Mouse (Mus musculus) intestine, postnatal 0 days (tissue): Measurements from ENCODE around the gene Arhgef28. TPM values are rescaled to one million over a fixed set of nuclear protein-coding genes. Genes with fewer than 3 reads are reported as not detected.

Source experiments
- ATAC-seq: fragments of 200-750 bp; cut with Nextera tagmentation; 2 replicates; pipeline ENCODE4 v1.8.0; 2017; ENCODE audit warnings: mild to moderate bottlenecking, moderate TSS enrichment, moderate library complexity
- H3K27ac ChIP-seq: fragments of 300-500 bp; sonication (generic); 2 replicates; pipeline ENCODE4 v1.5.1; 2014; ENCODE audit warnings: mild to moderate bottlenecking, low read depth, low read length, moderate library complexity
- H3K27me3 ChIP-seq: fragments of 300-500 bp; sonication (generic); replicated peaks from 2 replicates; pipeline ENCODE4 v1.6.1; 2014; ENCODE audit warnings: low read length, mixed read lengths; ENCODE audit not compliant: control insufficient read depth, insufficient read depth
- H3K36me3 ChIP-seq: fragments of 300-500 bp; sonication (generic); 2 replicates; pipeline ENCODE4 v1.6.1; 2014; ENCODE audit warnings: mild to moderate bottlenecking, moderate library complexity; ENCODE audit not compliant: control insufficient read depth, insufficient read depth
- H3K4me1 ChIP-seq: fragments of 300-500 bp; sonication (generic); replicated peaks from 2 replicates; pipeline ENCODE4 v1.6.1; 2014; ENCODE audit warnings: antibody characterized with exemption, low read length, mixed read lengths; ENCODE audit not compliant: control insufficient read depth, insufficient read depth
- H3K4me2 ChIP-seq: fragments of 300-500 bp; sonication (generic); replicated peaks from 2 replicates; pipeline ENCODE4 v1.6.1; 2014; ENCODE audit warnings: low read depth, mild to moderate bottlenecking, moderate library complexity
- H3K4me3 ChIP-seq: fragments of 300-500 bp; sonication (generic); 2 replicates; pipeline ENCODE4 v1.5.1; 2014; ENCODE audit warnings: low read depth, low read length
- H3K9ac ChIP-seq: fragments of 300-500 bp; sonication (generic); 2 replicates; pipeline ENCODE4 v1.6.1; 2014; ENCODE audit warnings: mild to moderate bottlenecking, low read depth, low read length
- H3K9me3 ChIP-seq: fragments of 300-500 bp; sonication (generic); 2 replicates; pipeline ENCODE4 v1.6.1; 2016; ENCODE audit warnings: mixed run types; ENCODE audit not compliant: control insufficient read depth
- CTCF ChIP-seq: sonication (generic); IDR thresholded peaks from 2 replicates; pipeline ENCODE4 v1.5.1; 2016; ENCODE audit warnings: low read depth, mild to moderate bottlenecking, control low read depth, antibody characterized with exemption, moderate library complexity
- WGBS: fragments of 180-500 bp; shearing (Covaris S2); extraction: QIAGEN DNeasy Blood & Tissue Kit; methylation state at CpG from one replicate; pipeline ENCODE4 v1.1.7; 2014; 5-methylcytosine and 5-hydroxymethylcytosine counted together
- polyA plus RNA-seq: library from polyadenylated mRNA; unstranded; fragments of >200 nt; fragmentation: Nextera tagmentation; extraction: Ambion mirVana; gene quantifications from 2 replicates; pipeline ENCODE4 v1.2.1, GENCODE M21; 2015

Gene Arhgef28
- 13.8 and 15.1 TPM in 2 replicates for polyA plus RNA-seq

DNA sequence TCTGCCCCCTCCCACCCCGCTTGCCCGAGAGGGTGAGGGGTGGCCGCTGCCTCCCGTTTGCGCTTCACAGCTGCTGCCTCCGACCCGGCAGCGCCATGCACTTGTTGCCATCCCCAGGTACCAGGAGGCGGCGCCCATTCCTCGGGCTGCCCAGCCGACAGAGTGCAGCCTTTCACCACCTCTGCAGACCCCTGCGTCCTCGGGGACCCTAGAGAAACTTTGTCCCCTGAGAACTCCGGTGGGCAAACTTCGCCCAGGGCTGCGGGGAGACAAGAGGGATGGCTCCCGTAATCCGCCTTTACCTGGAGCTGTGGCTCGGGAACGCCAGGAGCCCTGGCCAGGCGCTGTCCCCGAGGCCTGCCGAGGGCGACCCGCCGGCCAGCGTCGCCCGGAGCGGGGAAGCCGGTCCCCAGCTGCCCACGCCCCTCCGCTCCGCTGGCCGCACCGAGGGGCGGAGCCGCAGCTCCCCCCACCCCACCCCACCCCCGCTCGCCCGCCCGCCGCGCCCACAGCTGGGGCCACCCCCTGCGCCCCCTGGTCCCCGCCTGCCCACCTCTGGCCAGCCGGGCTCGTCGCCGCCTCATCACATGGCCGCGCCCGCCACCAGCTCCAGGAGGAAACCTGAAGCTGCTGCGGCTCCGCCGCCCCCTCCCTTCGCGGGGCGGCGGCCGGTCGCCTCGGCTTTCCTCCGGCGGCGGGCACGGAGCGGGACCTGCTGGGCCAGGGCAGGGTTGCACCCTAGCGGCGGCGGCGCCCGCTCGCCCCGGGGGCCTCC lies at the start of gene Arhgef28:
Arhgef28 (minus strand) TSS at position 669 of the 775 bp plus-strand sequence.
- 0% methylated on average over 65 of the region's 76 CpGs for WGBS
- no peaks in the 10 kb centered on the region for H3K4me1 ChIP-seq
- peak within 1 kb of the TSS; percentile 82 for H3K27ac ChIP-seq
- H3K27me3 ChIP-seq, result no peaks in the 10 kb centered on the region
- TF ChIP-seq CTCF, result peak; percentile 75
- no peaks in the 10 kb centered on the region for H3K36me3 ChIP-seq
- no peaks in the 10 kb centered on the region for H3K9me3 ChIP-seq
- H3K4me3 ChIP-seq, result peak within 1 kb of the TSS; percentile 69
- peak within 1 kb of the TSS; percentile 93 for H3K4me2 ChIP-seq
- peak within 1 kb of the TSS; percentile 67 for H3K9ac ChIP-seq
- ATAC-seq, result peak; percentile 83

DNA sequence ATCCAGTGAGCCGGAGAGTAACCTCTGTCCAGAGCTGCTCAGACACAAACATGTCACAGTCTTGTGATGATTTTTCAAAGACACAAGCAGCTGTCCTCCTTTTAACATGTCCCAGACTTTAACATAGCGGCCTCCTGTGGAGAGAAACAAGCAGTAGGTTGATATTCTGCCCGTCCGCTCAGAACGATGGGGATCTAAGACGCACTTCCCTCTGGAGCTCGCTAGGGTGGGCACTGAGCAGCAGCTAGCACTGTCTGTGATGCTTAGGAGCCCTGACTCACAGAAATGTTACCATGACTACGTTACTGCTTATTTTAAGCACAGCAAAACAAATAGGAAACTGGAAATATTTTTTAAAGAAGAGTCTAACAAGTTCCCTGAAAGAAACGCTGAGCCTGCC lies 48.7 kb upstream of the Arhgef28 start:
- 78% methylated on average over 9 of the region's 9 CpGs for WGBS
- Histone ChIP-seq H3K4me2 (no peak overlapping the region), H3K4me1 (no peaks in the 10 kb centered on the region), H3K4me3 (no peak overlapping the region), H3K9ac (no peak overlapping the region), H3K27me3 (no peaks in the 10 kb centered on the region), H3K36me3 (peaks cover 62% of the 10 kb centered on the region), H3K27ac (no peak overlapping the region), H3K9me3 (no peaks in the 10 kb centered on the region)
- peak; percentile 38 for TF ChIP-seq CTCF
- no peak for ATAC-seq

- Histone ChIP-seq H3K4me2 (no peak overlapping the region), H3K9me3 (no peaks in the 10 kb centered on the region), H3K27ac (no peak overlapping the region), H3K4me3 (no peak overlapping the region), H3K27me3 (no peaks in the 10 kb centered on the region), H3K9ac (no peak overlapping the region), H3K36me3 (peaks cover 59% of the 10 kb centered on the region), H3K4me1 (no peaks in the 10 kb centered on the region)
- WGBS, result 88% methylated on average over 10 of the region's 10 CpGs
- no peak for TF ChIP-seq CTCF
- ATAC-seq, result no peak
Measured at GRCm38 (mm10) chr13:98249594-98249993, 43.4 kb upstream of the Arhgef28 start.

DNA sequence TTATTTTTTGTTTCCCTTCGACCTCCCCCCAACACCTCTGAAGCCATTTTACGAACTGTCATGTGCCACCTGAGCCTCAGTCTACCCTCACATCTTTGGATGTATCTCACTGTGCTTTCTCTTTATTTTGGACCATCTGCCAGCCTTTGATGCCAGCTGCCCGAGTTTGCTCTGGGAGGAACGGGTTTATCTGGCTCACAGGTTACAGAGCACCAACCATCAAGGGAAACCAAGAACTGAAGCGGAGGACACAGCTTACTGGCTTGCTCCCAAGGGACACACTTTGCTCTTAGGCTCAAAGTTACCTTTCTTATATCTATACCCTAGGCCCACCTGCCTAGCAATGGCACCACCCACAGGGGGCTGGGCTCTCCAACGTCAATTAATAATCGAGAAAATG lies 39.1 kb upstream of the Arhgef28 start:
- 68% methylated on average over 7 of the region's 7 CpGs for WGBS
- no peaks in the 10 kb centered on the region for H3K9me3 ChIP-seq
- no peaks in the 10 kb centered on the region for H3K27me3 ChIP-seq
- no peak overlapping the region for H3K27ac ChIP-seq
- no peak overlapping the region for H3K4me2 ChIP-seq
- no peak overlapping the region for H3K4me3 ChIP-seq
- no peak for ATAC-seq
- no peak overlapping the region for H3K9ac ChIP-seq
- peaks cover 30% of the 10 kb centered on the region for H3K36me3 ChIP-seq
- no peak for TF ChIP-seq CTCF
- no peaks in the 10 kb centered on the region for H3K4me1 ChIP-seq

DNA sequence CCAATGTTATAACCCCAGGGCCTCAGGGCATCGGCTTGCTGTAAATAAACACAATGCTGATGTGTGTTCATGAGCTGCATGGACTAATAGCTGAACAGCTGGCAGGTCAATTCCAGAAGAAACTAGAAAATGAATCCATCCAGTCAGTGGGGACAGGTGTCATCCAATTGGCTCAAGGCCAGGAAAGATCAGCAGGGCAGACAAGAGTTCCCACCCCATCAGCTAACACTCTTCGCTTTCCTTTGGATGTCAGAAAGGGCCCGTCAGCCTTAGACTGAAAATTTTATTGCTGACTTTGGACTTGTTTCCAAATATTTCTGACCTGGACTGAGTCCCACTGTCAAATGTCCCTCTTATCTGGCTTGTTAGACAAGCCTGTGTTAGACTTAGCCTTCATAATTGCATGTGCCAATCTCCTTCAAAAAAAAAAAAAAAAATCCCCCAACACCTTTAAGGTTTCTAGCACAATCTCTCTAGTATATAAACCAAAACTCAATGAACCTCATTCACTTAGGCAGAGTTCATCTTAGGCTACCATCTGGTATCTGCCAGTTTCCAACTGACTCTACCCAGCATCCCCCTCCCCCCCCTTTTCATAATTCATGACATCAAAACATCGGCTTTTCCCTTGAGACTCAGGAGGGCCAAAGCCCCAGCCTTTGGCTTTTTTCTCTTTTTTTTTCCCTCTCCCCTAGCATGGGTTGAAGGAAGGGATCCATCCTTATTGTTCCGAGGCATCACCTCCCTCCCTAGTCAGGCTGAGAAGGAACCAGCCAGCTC lies 38.5 kb upstream of the Arhgef28 start:
- Histone ChIP-seq H3K4me2 (no peak overlapping the region), H3K27me3 (no peaks in the 10 kb centered on the region), H3K4me3 (no peak overlapping the region), H3K9ac (no peak overlapping the region), H3K4me1 (no peaks in the 10 kb centered on the region), H3K9me3 (no peaks in the 10 kb centered on the region), H3K27ac (no peak overlapping the region), H3K36me3 (peaks cover 24% of the 10 kb centered on the region)
- no peak for ATAC-seq
- TF ChIP-seq CTCF, result no peak
- 68% methylated on average over 5 of the region's 5 CpGs for WGBS

DNA sequence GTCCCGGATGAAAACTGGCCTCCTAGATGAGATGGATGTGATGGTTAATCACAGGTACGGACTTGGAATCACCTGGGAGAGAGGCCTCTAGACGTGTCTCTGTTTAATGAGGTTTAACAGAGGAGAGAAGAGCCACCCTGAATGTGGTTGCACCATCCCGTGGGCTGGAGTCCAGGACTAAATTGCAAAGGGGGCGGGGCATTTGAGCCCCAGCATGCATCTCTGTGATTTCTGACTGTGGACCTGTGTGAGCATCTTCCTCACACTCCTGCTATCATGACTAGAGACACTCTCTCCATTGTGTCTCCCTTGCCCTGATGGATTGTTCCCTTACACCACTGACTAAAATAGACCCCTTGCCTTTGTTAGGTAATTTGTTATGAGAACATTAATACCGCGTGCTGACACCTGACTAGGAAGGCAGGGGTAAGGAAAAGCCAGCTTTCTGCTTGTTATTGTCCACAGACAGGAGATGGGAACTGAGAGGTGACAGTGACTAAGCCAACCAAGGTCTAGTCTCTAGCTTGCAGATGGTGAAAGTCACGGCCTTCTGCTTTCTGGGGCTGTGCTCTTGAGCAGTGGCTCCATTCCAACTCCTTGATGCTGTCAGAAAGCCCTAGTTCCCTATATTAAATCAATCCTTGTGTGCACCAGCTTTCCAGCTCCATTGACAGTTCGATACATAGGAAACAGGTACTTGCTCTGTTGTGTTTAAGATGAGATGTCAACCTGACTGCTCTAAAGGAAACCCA lies 35.5 kb upstream of the Arhgef28 start:
- no peaks in the 10 kb centered on the region for H3K36me3 ChIP-seq
- TF ChIP-seq CTCF, result no peak
- no peak overlapping the region for H3K27ac ChIP-seq
- H3K9ac ChIP-seq, result no peak overlapping the region
- H3K27me3 ChIP-seq, result no peaks in the 10 kb centered on the region
- no peak for ATAC-seq
- H3K4me1 ChIP-seq, result no peaks in the 10 kb centered on the region
- WGBS, result 65% methylated on average over 9 of the region's 9 CpGs
- no peak overlapping the region for H3K4me3 ChIP-seq
- no peak overlapping the region for H3K4me2 ChIP-seq
- H3K9me3 ChIP-seq, result no peaks in the 10 kb centered on the region
